In the genomic region with DNA sequence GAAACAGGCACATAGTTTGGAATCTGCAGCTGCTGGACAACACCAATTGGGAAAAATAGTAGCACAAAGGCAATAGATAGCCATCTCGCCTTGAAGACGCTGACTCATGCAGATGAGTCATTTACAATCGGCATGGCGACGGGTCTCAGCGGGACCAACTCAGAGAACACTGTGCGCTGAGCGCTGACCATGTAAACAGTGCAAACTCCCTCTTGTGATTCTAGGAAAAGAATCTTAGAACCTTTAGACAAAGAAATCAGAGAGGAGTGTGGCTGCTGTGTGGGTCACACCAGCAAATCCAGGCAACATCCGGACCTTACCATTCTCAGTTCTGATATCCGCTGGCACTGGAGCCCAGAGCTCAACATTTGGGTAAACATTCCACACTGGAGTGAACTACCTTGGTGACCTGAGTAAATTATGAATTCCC, we compare ENCODE assay signal across 7 mouse cellular contexts. TPM values are rescaled to one million over a fixed set of nuclear protein-coding genes. Genes with fewer than 3 reads are reported as not detected.
A peak's percentile ranks its signal among the peaks of the same experiment; 100 is the strongest.
DNase-seq lines count a peak whose midpoint lies in the region; ATAC-seq lines count a peak whose summit lies in the region.

No protein-coding gene starts in this region.

- peak; percentile 73 for DNase-seq in CD4-positive, CD25-positive, alpha-beta regulatory T cell, adult 2 months (ENCODE audit: low read depth, low spot score)
- peak; percentile 86 for DNase-seq in MN1 (ENCODE audit: low spot score)
- DNase-seq in kidney, adult 9 months: peak; percentile 43
- DNase-seq in lung, postnatal 4 days: peak; percentile 55 to 59
- no peak for DNase-seq in layer of hippocampus, adult 18-20 months (ENCODE audit: low spot score in 2 of 2)
- no peak for DNase-seq in retina, embryonic 14.5 days (ENCODE audit: low spot score)

- 0 out of 2 replicates have a peak, but pooled peaks have one; percentile 44 for ATAC-seq in erythroid progenitor cell, adult 5-6 weeks (replicated peaks; ENCODE audit: low FRiP score, poor library complexity, severe bottlenecking)

RNA-seq across cellular contexts. Expression of gene Klf6, which starts 16.1 kb away (rescaled TPM):
- total RNA-seq in erythroid progenitor cell, adult 5-6 weeks (2015; ENCODE audit: low replicate concordance): 18.9 and 32.4 TPM in 2 replicates
- total RNA-seq in erythroid progenitor cell, adult 5-6 weeks (2017; ENCODE audit: low replicate concordance): 15.5 and 21.9 TPM in 2 replicates
- total RNA-seq in layer of hippocampus, adult 18-20 months (2021): 10 to 100 TPM; 27.9 to 31.9 TPM

Comparison
In these comparisons a context has a peak if more than half of its experiments do, and no peak if none do; other contexts are left out.
1. DNase-seq: peak in CD4-positive, CD25-positive, alpha-beta regulatory T cell, adult 2 months (single experiment), MN1 (single experiment), kidney, adult 9 months (single experiment) and lung, postnatal 4 days (2 of 2); none in layer of hippocampus, adult 18-20 months (0 of 2) and retina, embryonic 14.5 days (single experiment).